ENCODE assay signal across 13 mouse cellular contexts in genomic region chr17:86651091-86651490, GRCm38 (mm10).
"Had no signal": no experiment of that assay in that cellular context is flagged by ENCODE, and none has a peak within 500 bp of the region (broad histone marks: within the 10 kb centered on the region; RNA-seq: fewer than 3 reads in every experiment).

No protein-coding gene starts in this region.

- H3K4me3 ChIP-seq: intestine, embryonic 15.5 days; left cerebral cortex, adult 2 months; limb, embryonic 10.5 days; liver, embryonic 15.5 days; megakaryocyte, embryonic 14.5 days had no signal

- H3K27ac ChIP-seq: intestine, embryonic 15.5 days; left cerebral cortex, adult 2 months; limb, embryonic 10.5 days; liver, embryonic 15.5 days; macrophage had no signal

- H3K36me3 ChIP-seq: intestine, embryonic 15.5 days; limb, embryonic 10.5 days; liver, embryonic 15.5 days had no signal

- H3K9me3 ChIP-seq: intestine, embryonic 15.5 days; limb, embryonic 10.5 days; liver, embryonic 15.5 days; megakaryocyte, embryonic 14.5 days had no signal

- DNase-seq: lung, embryonic 14.5 days; lung, postnatal 14 days; right cerebral cortex, postnatal 25 days; thymus, postnatal 4 days had no signal

- ATAC-seq: intestine, embryonic 15.5 days; midbrain, embryonic 16.5 days had no signal

- H3K27me3 ChIP-seq: intestine, embryonic 15.5 days; liver, embryonic 15.5 days; megakaryocyte, embryonic 14.5 days had no signal

- H3K9ac ChIP-seq: intestine, embryonic 15.5 days; liver, embryonic 15.5 days; lung, embryonic 14.5 days had no signal

- H3K4me1 ChIP-seq: intestine, embryonic 15.5 days; limb, embryonic 10.5 days; liver, embryonic 15.5 days; megakaryocyte, embryonic 14.5 days had no signal

- H3K4me2 ChIP-seq: intestine, embryonic 15.5 days; liver, embryonic 11.5 days; liver, embryonic 15.5 days; lung, embryonic 14.5 days; midbrain, embryonic 11.5 days had no signal
